Mouse (Mus musculus): ENCODE results near the gene Zrsr1.

DNA sequence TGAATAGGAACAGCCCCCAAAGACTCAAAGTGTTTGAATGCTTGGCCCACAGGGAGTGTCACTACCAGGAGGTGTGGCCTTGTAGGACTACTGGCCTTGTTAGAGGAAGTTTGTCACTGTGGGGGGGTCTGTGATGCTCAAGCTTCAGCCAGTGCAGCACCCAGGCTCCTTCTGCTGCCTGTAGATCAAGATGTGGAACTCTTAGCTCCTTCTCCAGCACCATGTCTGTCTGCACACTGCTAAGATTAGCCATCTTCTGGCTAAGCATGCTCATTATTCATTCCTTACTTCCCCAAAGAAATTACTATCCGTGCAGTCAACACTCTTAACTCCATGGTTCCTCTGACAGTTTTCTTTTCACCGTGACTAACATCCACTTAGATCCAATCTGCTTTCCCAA, 41.7 kb upstream of the Zrsr1 start:
- TF ChIP-seq CTCF (IDR thresholded peaks at IDR 0.05) = no peak
- TF ChIP-seq EP300 (IDR thresholded peaks at IDR 0.05) = no peak

Data from lung, postnatal 0 days (tissue).